Mouse (Mus musculus) CH12F3 (cell line): ENCODE data around the gene 9930104L06Rik.

Experiments used
- in situ Hi-C: fragments of 300-500 bp; cut with MboI; formaldehyde crosslinking; loops from 2 replicates; pipeline ENCODE4 v1.14.3; 2020; ENCODE audit warnings: low sequenced_read_pairs

9930104L06Rik gene

GRCm38 (mm10) chr4:124990325-124990724 is 53.5 kb downstream of the 9930104L06Rik start:
- in situ Hi-C loops = no loop called here
